Mouse (Mus musculus) cerebellum, adult 9-11 months (tissue): ENCODE measurements around the gene Rrp12.

Experiments
- DNase-seq: peaks from one replicate; pipeline ENCODE4 v3.0.0; 2022

The Rrp12 gene

DNA sequence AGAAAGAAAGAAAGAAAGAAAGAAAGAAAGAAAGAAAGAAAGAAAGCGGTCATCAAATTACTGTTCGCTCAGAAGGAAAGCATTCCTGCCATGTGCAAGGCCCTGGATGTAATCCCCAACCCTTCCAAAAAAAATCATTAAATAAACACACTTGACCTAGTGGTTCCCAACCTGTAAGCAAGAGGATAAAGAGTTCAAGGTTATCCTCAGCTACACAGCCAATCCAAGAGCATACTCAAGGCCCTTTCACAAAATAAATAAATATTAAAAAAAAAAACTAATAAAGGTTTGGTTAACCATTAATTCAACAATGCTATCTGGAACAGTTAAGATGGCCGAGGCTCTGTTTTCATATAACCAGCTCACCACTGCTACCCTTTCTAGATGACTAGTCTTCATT lies 67.0 kb downstream of the Rrp12 start:
- DNase-seq: no peak

DNA sequence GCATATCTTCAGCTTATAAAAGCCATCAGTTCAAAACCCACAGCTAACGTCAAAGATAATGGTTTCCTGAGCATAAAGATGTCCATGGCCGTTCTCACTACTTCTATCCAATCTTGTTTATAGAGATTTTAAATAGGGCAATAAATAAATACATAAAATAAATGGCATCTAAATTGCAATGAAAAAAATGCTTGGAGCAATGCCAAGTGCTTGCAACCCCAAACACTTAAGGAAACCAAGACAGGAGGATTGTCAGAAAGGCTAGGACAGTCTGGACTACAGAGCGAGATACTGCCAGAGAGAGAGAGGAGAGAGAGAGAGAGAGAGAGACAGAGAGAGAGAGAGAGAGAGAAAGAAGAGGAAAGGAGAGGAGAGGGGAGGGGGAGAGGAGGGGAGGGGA lies 69.4 kb downstream of the Rrp12 start:
- no peak for DNase-seq

DNA sequence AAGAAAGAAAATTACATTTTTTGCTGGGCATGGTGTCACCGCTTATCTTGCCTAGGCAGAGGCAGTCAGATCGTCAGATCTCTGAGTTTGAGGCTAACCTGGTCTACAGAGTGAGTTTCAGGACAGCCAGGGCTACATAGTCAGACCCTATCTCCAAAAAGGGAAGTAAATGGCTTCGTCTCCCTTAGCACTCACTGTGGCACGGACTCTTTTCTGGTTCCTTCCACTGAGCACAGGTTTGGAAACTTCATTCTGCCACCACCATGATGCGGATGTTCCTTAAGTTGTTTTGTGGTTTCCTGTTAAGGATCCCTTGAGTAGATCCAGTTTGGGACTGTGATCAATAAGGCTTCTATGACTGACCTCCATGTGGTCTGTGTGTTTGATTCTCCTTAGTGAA lies 71.0 kb downstream of the Rrp12 start:
- no peak for DNase-seq

DNA sequence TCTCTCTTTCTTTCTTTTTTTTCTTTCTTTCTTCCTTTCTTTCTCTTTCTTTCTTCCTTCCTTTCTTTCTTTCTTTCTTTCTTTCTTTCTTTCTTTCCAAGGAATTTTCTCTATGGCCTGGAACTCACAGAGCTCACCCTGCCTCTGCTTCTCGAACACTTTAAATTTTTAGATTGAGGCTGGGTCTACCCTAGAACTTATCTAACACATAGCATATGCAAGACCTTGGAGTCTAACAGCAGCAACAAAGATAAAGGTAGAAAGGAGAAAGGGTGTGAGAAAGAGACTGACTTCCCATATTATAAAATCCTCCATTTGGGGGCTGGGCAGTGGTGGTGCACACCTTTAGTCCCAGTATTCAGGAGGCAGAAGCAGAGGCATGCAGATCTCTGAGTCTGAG lies 73.4 kb downstream of the Rrp12 start:
- no peak for DNase-seq

DNA sequence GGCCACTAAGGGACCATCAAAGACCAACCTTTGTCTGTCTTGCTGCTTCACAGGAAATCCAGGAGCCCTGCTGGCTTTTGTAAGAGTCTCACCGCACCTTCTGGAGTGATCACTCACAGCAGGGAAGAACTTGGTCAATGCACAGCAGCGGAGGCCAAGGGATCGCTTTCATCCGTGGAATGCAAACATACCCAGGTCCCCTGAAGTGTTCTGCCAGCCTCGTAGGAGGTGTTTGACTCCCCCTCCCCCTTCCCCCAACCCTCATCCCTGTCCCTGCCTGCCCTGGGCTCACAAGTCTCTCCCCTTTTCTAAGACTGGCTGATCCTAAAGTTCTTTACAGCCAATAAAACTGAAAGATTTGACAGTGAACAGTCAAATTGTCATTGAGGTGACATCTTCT lies 74.5 kb downstream of the Rrp12 start:
- DNase-seq: no peak

DNA sequence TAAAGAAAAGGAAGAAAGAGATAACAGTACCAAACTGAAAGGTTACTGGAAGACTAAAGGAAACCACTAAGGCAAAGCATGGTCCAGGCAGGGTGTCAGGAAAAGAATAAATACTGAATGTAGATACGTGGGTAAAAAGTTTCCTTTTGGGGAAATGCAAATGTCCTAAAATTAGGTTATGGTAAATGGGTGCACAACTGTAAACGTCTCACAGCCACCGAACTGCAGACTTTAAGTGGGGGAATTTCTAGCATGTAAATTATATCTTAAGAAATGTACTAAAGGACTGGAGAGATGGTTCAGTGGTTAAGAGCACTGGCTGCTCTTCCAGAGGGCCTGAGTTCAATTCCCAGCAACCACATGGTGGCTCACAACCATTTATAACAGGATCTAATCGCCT lies 77.2 kb downstream of the Rrp12 start:
- no peak for DNase-seq

DNA sequence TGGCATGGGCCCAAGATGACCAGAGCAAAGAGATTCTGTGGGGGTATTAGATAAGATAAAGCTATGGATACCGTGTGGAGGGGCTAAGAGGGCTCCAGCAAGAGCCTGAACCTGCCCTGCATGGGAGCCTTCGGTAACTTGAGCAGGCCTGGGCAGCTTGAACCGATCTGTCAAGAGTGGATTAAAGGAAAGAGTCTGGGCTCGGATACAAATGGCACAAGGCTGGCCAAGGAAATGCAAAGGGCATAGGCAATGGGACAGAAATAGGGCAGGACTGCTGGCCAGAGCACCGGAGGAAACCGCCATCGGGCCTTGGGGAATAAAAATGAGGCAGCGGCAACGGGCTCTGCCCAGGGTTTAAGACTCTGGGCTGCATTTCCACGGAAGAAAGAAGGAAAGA lies 78.6 kb downstream of the Rrp12 start:
- no peak for DNase-seq

DNA sequence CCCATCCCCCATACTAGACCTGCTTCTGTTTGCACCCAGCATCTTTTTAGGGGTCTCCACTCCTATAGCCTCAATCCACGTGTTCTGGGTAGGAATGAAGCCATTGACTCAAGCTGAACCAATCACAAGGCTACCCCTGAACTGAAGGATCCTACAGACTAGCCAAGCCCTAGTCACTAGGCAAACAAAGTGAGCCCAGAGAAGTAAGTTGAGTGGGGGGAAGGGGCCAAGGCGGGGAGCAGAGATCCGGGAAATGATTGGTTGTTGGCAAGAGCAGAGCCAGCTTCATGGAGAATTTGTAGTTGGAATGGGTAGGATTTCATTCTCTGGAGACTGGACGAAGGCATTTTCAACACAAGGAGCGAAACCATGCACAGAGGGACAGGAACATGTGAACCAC lies 79.1 kb downstream of the Rrp12 start:
- no peak for DNase-seq

DNA sequence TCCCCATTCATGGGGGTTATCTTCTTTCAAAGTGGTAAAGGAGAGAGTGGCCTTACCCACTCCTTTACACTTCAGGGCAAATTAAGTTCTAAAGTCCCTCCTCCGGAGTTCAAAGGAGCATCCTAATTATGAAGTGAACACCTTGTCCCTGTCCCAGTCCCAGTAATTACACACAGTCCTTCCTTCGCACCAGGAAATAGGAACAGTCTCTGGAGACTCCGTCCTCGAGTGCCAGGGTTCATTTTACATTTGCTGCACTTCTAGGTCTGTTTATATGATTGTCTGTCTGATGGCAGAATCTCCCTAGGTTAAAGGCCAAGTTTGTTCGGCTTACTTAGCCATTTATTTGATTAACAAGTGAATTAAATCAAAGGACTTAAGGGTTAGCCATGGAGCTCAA lies 79.6 kb downstream of the Rrp12 start:
- DNase-seq: no peak

DNA sequence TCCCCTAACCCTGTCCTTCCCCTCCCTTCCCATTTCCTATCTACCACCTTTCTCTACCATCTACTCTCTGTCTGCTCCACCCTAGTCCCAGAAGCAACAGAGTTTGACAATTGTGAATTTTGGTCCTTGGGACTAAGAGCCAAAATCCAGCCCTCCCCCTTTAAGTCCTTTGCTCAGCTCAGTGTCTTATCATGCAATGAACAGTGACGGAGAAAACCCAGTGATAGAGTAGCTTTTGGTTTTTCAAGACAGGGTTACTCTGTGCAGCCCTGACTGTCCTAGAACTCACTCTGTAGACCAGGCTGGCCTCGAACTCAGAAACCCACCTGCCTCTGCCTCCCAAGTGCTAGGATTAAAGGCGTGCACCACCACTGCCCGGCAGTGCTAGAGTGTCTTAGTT lies 82.6 kb downstream of the Rrp12 start:
- no peak for DNase-seq
